Mouse (Mus musculus) adrenal gland, adult 2 months (tissue): ENCODE results near the gene Hspb11. TPM values are rescaled to one million over a fixed set of nuclear protein-coding genes. Genes with fewer than 3 reads are reported as not detected.

ENCODE experiments used
- DNase-seq: peaks from one replicate; pipeline ENCODE4 v3.0.0; 2021
- polyA plus RNA-seq: library from polyadenylated mRNA; depleted of rRNA; stranded (reverse); fragments of >200 nt; gene quantifications from 2 replicates; pipeline ENCODE4 v1.2.3, GENCODE M21; 2012; rRNA removed
- total RNA-seq, 2 experiments: library from RNA; stranded (reverse); gene quantifications; 2 replicates each; pipeline ENCODE4 v1.2.3; 2021

Hspb11 gene
- total and polyA plus RNA-seq, 3 experiments: 0.30 to 19.1 (median 16.7) TPM

- DNase-seq: peak; percentile 95
These were observed 60.5 kb downstream of the Hspb11 start, which contains the start of gene Yipf1 for GRCm38 (mm10) chr4:107313690-107314478. Gene Yipf1, plus strand, starts transcription at chr4:107314363.

GRCm38 (mm10) chr4:107314479-107314805 is 61.0 kb downstream of the Hspb11 start:
- no peak for DNase-seq

GRCm38 (mm10) chr4:107318646-107319045 is 65.3 kb downstream of the Hspb11 start:
- no peak for DNase-seq

DNA sequence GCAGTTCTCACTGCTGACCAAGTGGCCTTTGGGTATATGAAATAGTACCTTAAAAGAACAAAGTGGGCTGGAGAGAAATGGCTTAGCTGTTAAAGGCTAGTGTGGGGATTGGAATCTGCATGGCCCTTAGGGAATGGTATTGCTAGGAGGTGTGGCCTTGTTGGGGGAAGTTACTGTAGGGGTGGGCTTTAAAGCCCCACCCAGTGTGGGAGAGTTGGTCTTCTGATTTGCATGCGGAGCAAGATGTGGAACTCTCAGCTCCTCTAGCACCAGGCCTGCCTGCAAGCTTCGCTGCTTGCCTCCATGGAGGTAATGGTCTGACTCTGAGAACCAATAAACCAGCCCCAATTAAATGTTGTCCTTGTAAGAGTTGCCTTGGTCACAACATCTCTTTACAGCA is 67.6 kb downstream of the Hspb11 start:
- no peak for DNase-seq

- DNase-seq: no peak
These were observed 69.7 kb downstream of the Hspb11 start for GRCm38 (mm10) chr4:107323113-107323512.

DNA sequence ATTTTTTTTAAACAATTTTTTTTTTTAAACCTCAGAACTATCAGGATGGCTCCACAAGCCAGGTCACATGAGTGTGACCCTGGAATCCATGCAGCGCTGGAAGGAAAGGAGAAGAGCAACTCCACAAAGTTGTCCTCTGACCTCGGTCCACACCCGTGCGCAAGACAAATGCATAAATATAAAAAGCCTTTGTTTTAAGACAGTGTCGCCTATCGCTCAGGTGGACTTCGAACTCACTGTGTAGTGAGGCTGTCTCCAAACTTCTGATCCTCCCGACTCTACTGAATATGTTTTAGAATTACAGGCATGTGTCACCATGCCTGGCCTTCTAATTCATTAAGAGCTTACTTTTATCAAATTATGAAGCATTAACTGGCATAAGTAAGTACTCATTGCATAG is 75.1 kb downstream of the Hspb11 start:
- no peak for DNase-seq

Other genes with a start within 250 kb of the Hspb11 start
- 100 to 1,000 TPM in 1 of 2 experiments, 10 to 100 TPM in 1; 97.2 to 102 TPM for gene Mrpl37, start 186.7 kb upstream of the Hspb11 start, total RNA-seq
- gene Mrpl37, start 186.7 kb upstream of the Hspb11 start, polyA plus RNA-seq: 76.4 and 77.1 TPM in 2 replicates
- 10 to 100 TPM; 22.9 to 27.3 TPM for gene Cyb5rl, start 186.6 kb upstream of the Hspb11 start, total RNA-seq
- gene Cyb5rl, start 186.6 kb upstream of the Hspb11 start, polyA plus RNA-seq: 13.4 and 14.1 TPM in 2 replicates
- gene Cdcp2, start 156.7 kb upstream of the Hspb11 start, total RNA-seq: not detected
- gene Cdcp2, start 156.7 kb upstream of the Hspb11 start, polyA plus RNA-seq: 0.06 and 0.08 TPM in 2 replicates
- gene Tmem59, start 75.2 kb upstream of the Hspb11 start, total RNA-seq: 100 to 1,000 TPM; 274 to 379 TPM
- 746 and 999 TPM in 2 replicates for gene Tmem59, start 75.2 kb upstream of the Hspb11 start, polyA plus RNA-seq
- 10 to 100 TPM; 22.7 to 26.7 TPM for gene Tceanc2, start 74.5 kb upstream of the Hspb11 start, total RNA-seq
- gene Tceanc2, start 74.5 kb upstream of the Hspb11 start, polyA plus RNA-seq: 5.3 and 5.4 TPM in 2 replicates
- not detected for gene Ldlrad1, start 44.4 kb upstream of the Hspb11 start, total RNA-seq
- gene Ldlrad1, start 44.4 kb upstream of the Hspb11 start, polyA plus RNA-seq: 0.15 and 0.45 TPM in 2 replicates
- gene Lrrc42, start 61 bp upstream of the Hspb11 start, total RNA-seq: 10 to 100 TPM; 28.0 to 31.7 TPM
- 7.7 and 9.0 TPM in 2 replicates for gene Lrrc42, start 61 bp upstream of the Hspb11 start, polyA plus RNA-seq
- under 1 TPM in 1 of 2 experiments, not detected in 1; 0.61 TPM for gene Dio1, start 53.6 kb downstream of the Hspb11 start, total RNA-seq
- 0.45 TPM in 1 of 2 replicates, not detected in the other for gene Dio1, start 53.6 kb downstream of the Hspb11 start, polyA plus RNA-seq
- 10 to 100 TPM; 48.3 to 64.3 TPM for gene Yipf1, start 60.8 kb downstream of the Hspb11 start, total RNA-seq
- gene Yipf1, start 60.8 kb downstream of the Hspb11 start, polyA plus RNA-seq: 19.7 and 30.3 TPM in 2 replicates
- gene Ndc1, start 114.2 kb downstream of the Hspb11 start, total RNA-seq: 10 to 100 TPM; 10.7 to 11.3 TPM
- gene Ndc1, start 114.2 kb downstream of the Hspb11 start, polyA plus RNA-seq: 15.9 and 17.0 TPM in 2 replicates
- 1 to 10 TPM in 1 of 2 experiments, under 1 TPM in 1; 0.26 to 1.5 TPM for gene Glis1, start 181.0 kb downstream of the Hspb11 start, total RNA-seq
- 0.76 and 1.1 TPM in 2 replicates for gene Glis1, start 181.0 kb downstream of the Hspb11 start, polyA plus RNA-seq